Mouse (Mus musculus): ENCODE measurements around the gene Ubn2. TPM values are rescaled to one million over a fixed set of nuclear protein-coding genes. Genes with fewer than 3 reads are reported as not detected.

Ubn2 gene
- 6.5 and 8.0 TPM in 2 replicates for polyA plus RNA-seq (2015; fragmentation: Nextera tagmentation; extraction: Ambion mirVana)

DNA sequence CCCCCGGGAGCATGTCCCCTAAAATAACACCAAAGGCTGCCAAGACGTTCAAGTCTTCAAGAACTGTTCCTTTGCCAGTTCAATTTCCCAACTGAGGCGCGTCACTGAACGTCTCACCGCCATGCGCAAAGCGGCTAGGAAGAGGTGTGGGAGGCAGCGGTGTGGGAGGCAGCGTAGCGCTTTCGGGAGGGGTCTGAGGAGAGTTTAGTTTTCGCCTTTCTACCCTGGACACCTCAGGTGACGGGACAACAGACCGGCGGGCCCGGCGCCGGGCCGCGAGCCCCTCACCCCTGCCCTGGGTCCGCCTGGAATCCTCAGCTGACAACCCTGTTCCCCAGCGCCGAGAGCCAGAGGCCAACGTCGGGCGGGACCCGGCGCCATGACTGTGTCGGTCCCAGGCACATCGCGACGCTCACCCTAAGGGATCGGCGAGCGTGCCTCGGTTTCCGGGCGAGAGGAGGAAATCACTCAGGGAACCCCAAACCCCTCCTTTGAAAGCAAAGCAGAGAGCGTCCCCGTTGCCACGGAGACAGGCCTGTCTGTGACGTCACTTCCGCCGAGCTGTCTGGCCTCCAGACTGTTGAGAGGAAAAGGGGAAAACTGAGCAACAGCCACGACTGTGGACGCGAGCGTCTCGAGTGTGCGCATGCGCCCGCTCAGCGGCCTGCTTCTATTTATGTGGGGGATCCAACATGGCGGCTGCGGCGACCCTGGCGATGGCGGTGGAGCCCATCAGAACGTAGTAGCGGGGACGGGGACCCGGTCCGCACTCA, at the start of gene Ubn2:
TSS of gene Ubn2 (plus strand) at position 690 of the 773 bp plus-strand sequence.

DNA sequence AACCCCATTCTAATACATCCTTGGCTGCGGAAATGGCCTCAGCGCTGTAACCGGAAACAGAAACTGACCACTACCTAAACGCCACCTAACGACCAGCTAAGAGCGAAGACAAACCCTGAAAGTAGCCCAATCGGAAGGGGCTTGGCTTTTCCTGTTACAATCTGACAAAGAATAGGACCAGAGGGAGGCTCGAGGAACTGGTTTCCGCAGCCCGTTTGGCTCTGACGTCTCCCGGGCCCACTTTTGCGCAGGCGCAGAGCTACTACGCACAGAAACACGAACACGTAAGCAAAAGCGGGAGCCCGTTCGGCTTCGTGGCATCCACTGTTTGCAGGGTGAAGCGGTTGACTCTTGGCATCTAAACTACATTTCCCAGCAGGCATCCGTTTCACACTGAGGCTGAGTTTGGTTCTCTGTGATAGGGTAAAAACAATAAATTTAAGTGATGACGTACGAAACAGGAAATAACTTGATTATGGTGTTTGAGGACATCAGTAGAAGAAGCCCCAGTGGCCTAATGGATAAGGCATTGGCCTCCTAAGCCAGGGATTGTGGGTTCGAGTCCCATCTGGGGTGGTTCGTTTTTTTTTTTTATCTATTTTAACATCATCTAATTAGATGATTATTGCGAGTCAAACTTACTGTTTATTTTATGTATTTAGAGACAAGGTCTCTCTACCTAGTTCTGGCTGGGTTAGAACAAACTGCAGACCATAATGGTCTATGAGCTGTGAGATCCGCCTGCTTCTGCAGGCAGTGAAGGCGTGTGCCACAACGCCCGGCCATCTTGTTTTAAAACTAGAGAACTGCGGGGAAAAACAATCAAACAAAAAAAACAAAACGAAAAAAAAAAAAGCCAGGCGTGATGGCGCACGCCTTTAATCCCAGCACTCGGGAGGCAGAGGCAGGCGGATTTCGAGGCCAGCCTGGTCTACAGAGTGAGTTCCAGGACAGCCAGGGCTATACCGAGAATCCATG, 100.0 kb downstream of the Ubn2 start, which contains the start of gene Fmc1:
TSS of gene Fmc1 (plus strand) at position 75 of the 978 bp plus-strand sequence.

DNA sequence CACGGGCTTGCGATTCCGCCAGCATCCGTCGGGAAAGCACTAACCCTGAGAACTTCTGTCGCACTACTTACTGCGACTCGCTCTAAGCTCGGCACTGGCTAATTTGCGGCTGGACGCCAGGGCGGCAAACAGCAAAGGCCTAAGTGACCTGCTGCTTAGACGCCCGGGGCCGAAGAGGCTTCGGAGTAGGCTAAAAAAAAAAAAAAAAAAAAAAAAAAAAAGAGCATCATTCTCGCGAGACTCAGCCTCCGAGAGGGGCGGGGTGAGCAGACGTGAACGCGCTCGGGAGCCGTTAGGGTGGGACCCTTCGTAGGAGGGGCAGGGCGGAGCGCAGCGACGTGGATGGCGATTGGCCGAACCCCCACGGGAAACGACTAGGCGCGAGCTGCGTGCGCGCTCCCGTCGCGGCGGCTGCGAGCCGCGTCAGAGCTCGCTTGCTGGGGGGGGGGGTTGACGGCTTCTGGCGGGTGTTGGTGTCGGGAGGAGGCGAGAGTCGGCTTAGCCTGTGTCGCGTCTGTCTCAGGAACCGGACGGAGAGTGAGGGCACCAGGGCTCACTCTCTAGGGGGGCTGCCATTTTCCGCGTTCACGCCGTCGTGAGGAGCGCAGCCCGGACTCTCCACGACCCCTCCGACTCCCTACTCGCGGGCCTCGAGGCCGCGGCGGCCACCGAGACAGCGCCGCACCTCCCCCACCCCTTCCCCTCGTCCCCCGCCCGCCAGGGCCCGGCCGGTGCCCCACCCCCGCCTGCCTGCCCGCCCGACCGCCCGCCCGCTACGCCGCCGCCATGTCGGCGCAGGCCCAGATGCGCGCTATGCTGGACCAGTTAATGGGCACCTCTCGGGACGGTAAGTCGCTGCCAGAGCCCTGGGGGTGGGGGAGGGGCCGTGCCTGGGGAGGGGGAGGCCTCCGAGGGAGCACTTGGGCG, 117.6 kb downstream of the Ubn2 start, which contains the start of gene Luc7l2:
TSS of gene Luc7l2 (plus strand) at position 273 of the 927 bp plus-strand sequence.

Small RNAs within 50 kb of the gene (microRNA-seq; reads per million reads assigned to microRNA genes)
- 0 to 0.42 reads per million in 2 experiments for gene Mir7670

Other genes with a start within 250 kb of the Ubn2 start
- gene D630045J12Rik, start 179.9 kb upstream of the Ubn2 start, polyA plus RNA-seq (2015; fragmentation: Nextera tagmentation; extraction: Ambion mirVana), result 0.68 and 0.73 TPM in 2 replicates
- gene Zc3hav1l, start 134.7 kb upstream of the Ubn2 start, polyA plus RNA-seq (2015; fragmentation: Nextera tagmentation; extraction: Ambion mirVana), result 2.7 and 2.9 TPM in 2 replicates
- gene Zc3hav1, start 79.3 kb upstream of the Ubn2 start, polyA plus RNA-seq (2015; fragmentation: Nextera tagmentation; extraction: Ambion mirVana), result 7.5 and 7.7 TPM in 2 replicates
- 1.6 and 1.7 TPM in 2 replicates for gene Ttc26, start 52.5 kb upstream of the Ubn2 start, polyA plus RNA-seq (2015; fragmentation: Nextera tagmentation; extraction: Ambion mirVana)
- 151 and 184 TPM in 2 replicates for gene Fmc1, start 99.6 kb downstream of the Ubn2 start, polyA plus RNA-seq (2015; fragmentation: Nextera tagmentation; extraction: Ambion mirVana)
- 23.8 and 25.7 TPM in 2 replicates for gene Luc7l2, start 117.4 kb downstream of the Ubn2 start, polyA plus RNA-seq (2015; fragmentation: Nextera tagmentation; extraction: Ambion mirVana)
- gene Klrg2, start 203.3 kb downstream of the Ubn2 start, polyA plus RNA-seq (2015; fragmentation: Nextera tagmentation; extraction: Ambion mirVana), result 0.29 TPM in 1 of 2 replicates, not detected in the other
- gene Clec2l, start 229.1 kb downstream of the Ubn2 start, polyA plus RNA-seq (2015; fragmentation: Nextera tagmentation; extraction: Ambion mirVana), result 0.13 and 0.29 TPM in 2 replicates

All from skeletal muscle tissue, postnatal 0 days (tissue).